Mouse (Mus musculus) adrenal gland, postnatal 4 days (tissue): ENCODE data around the gene Plppr3. TPM values are rescaled to one million over a fixed set of nuclear protein-coding genes. Genes with fewer than 3 reads are reported as not detected.

Experiments
- DNase-seq, 2 experiments: peaks; one replicate each; pipeline ENCODE4 v3.0.0; 2021 to 2022; ENCODE audit warnings: low spot score in 2 of 2, mixed read lengths in 2 of 2
- total RNA-seq, 2 experiments: library from RNA; stranded (reverse); gene quantifications; 2 replicates each; pipeline ENCODE4 v1.2.3; 2021

Gene Plppr3
- total RNA-seq, 2 experiments from 2014 or later, result 8.6 to 14.8 TPM

DNA sequence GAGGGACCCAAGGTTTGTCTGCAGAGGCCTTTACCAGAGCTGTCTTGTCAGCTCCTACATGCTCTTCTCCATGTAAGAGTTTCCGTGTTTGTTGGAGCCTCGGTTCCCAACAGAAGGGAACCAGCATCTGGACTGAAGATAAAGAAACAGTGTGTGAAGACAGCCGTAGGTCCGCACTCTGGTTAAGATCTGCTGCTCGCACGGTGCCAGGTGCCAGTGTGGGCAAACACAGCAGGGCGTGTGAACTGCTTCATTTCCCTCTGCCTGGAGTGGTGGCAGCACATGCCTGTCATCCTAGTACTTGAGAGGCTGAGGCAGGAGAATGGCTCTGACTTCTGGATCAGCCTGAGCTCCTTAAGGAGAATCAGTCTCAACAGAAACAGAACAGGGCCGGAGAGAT, 2.6 kb downstream of the Plppr3 start:
- no peak for DNase-seq

DNA sequence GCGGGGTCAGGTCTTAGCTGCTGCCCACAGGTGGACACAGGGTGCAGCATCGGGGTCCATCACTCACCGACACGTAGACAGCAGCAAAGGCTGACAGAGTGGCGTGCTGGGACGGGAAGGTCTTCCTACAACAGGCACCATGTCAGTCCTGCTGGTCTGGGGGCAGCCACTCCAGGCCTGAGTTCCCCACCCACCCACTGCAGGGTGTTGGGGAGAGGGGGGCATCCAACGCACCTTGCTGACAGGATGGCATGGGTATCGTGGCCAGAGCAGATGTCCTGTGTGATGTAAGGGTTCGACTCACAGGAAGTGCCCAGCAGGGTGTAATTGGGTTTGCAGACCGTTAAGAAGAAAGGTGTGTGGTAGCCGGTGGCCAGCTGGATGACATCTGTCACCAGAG, 7.8 kb downstream of the Plppr3 start:
- DNase-seq, result no peak

DNA sequence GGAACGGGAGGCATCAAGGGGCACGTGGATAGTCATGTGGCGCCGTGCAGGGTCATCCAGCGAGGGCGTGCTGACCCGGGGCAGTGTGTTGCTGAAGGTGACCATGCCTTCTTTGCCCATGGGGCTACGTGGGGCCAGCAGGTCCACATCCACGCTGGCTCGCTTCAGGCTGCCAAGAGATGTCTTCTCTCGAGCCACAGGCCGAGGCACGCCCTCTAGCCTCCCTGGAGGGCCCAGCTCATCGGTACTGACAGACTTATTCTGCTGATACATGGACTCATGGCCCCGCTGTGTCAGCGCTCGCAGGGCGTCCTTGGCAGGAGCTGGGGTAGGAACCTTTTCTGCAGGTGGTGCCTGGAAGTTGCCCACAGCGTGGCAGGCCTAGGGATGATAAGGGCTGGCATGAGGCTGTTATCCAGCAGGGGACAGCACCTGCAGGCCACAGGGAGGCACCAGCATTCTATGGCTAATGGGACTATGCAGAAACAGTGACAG, 8.6 kb downstream of the Plppr3 start:
- no peak for DNase-seq

DNA sequence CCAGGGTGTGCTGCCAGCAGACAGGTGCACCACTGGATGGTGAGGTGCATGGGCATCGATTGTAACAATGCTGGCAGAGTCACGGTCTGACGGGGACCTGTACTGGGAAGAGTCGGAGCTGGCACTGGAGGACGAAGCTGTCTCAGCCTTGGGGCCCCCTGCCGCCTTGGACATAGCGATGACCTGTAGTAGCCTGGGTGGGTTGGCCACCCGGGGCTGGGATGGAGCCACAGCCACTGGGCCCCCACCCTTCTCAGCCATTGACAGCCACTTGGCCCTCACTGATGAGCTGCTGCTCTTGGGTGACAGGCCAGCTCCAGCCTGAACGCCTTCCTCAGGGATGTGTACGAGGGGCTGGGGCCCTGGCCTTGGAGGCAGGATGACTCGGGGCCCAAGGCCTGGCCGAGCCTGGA, 9.2 kb downstream of the Plppr3 start:
- DNase-seq, result no peak

DNA sequence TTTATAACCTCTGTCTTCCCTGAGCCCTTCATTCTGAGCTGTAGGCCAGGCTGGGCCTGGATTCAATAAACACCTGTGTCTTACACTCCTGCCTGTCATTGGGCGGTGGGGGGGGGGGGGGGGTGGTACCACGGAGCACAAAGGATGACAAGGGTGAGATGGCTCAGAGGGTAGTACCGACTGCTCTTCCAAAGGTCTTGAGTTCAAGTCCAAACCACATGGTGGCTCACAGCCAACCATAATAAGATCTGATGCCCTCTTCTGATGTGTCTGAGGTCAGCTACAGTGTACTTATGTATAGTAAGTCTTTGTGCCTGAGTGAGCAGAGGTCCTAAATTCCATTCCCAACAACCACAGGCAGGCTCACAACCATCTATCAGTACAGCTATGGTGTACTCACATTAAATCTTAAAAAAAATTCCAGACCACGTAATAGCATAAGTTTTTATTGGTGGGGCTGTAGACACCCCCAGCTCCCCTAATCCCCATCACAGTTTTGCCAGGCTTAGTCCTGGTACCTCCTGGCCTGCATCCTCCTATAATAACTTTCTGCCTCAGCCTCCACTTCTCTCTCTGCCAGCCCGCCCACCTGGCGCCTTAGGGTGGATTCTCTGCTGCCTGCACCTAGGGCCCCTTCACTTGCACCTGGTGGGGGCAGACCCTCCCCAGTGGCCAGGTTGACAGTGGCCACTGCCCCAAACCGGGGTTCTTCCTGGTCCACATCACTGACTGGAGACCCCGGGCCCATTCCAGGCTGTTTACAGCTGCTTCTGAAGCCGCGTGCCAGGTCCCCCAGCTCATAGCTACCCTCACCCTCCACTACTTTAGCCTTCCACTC, 9.9 kb downstream of the Plppr3 start:
- no peak for DNase-seq

DNA sequence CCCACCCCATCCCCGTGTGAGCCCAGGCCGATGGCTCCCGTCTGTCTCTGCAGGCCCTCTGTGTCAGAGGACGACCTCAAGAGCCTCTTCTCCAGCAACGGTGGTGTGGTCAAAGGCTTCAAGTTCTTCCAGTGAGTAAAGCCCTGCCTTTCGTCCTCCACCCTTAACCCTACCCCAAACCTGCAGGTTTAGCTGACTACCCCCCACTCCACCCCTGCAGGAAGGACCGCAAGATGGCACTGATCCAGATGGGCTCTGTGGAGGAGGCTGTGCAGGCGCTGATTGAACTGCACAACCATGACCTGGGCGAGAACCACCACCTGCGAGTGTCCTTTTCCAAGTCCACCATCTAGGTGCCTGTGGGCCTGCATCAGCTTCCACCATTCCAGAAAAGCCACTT, 11.5 kb downstream of the Plppr3 start:
- no peak for DNase-seq

DNA sequence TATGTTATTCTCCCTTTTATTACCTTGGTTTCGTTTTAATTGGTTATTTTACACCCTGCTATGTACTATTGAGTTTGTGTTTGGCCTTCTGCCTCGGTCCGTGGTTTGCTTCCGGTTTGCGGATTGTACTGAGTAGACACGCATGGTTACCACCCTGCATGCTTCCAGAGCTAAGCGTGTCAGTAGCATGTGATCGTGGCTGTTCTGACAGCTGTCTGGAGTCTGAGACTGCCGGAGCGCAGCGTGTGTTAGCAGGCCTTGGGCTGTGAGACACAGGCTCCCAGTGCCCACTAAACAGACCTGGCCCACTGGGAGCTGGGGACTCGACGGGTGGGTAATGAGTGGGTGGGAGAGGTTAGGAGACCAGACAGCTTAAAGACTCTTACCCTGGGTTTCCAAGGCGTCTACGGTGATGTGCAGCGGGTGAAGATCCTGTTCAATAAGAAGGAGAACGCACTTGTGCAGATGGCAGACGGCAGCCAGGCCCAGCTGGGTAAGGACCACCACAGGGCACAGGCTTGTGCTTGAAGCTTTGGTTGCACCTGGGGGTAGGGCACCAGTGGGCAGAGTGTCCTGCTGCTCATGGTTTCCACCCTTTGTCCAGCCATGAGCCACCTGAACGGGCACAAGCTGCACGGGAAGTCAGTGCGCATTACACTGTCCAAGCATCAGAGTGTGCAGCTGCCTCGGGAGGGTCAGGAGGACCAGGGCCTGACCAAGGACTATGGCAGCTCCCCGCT, 12.2 kb downstream of the Plppr3 start:
- DNase-seq, result no peak

DNA sequence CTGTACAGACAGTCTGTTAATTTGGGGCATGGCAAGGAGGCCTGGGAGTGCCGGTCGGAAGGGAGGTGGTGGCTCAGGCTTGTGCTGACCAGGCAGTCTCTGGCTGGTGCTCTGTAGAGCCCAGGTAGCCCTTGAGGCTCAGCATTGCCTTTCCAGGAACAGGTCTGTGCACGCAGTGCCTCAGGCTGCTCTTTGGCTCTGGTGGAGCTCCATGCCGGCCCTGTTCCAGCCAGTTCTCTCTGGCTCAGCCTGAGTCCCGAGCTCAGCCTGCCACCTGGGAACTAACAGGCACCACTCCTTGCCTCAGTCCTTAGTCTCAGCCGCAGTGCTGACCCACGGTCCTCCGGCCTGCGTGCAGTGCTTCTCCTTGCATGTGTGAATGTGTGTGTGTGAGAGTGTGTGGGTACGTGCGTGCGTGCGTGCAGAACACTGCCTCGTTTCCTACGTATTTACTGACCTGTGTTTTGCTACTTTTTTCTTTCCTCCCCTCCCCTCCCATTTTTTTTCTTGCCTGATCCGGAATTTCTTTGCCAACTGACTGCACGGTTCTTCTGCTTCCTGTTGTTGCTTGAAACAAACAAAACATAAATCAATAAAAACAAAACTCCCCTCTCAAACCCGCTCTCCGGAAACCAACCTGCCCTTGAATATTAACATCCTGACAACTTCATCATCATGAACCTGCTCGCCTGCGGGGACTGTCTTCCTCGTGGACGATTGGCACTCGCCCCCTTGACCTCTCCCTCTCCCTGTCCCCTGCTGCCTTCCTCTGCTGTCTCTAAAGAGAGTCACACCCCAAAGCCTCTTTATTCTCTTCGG, 13.0 kb downstream of the Plppr3 start:
- DNase-seq, result no peak

DNA sequence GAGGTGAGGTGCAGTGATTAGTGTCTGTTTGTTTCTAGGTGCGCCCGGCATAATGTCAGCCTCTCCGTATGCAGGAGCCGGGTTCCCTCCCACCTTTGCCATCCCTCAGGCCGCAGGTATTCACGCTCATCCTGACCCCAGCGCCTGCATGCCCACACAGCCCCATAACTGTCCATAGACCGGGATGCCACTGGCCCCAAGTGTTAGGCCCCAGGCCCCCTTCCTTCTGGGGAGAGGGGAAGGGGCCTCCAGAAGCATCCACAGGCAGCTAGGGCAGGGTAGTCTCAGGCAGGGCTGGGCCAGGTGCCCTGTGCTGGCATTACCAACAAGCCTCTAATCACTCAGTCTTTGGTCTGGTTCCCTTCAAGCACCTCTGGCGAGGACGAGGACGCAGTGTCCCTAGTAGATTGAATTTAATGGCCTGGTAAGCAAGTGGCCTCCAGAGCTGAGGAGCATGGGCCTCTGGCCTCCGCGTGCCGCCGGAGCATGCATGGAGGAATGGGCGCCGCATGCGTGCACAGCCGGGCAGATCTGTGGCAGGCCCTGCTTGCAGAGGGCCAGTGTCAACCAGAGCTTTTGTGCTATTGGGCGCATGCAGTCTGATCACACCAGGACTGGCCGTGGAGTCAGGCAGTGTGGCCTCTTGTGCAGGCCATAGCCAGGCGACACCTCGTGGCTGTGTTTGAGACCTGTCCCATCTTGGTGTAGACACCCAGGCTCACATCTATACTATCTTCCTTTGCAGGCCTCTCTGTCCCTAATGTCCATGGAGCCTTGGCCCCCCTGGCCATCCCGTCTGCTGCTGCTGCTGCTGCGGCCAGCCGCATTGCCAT, 14.1 kb downstream of the Plppr3 start:
- DNase-seq, result no peak

DNA sequence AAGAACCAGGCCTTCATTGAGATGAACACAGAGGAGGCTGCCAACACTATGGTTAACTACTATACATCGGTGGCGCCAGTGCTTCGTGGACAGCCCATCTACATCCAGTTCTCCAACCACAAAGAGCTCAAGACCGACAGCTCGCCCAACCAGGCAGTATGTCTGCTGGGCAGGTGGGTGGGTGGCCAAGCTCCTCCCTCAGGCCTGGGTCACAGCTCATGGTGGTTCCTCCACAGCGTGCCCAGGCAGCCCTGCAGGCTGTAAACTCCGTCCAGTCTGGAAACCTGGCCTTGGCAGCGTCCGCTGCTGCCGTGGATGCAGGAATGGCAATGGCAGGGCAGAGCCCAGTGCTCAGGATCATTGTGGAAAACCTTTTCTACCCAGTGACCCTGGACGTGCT, 15.3 kb downstream of the Plppr3 start:
- DNase-seq, result no peak

DNA sequence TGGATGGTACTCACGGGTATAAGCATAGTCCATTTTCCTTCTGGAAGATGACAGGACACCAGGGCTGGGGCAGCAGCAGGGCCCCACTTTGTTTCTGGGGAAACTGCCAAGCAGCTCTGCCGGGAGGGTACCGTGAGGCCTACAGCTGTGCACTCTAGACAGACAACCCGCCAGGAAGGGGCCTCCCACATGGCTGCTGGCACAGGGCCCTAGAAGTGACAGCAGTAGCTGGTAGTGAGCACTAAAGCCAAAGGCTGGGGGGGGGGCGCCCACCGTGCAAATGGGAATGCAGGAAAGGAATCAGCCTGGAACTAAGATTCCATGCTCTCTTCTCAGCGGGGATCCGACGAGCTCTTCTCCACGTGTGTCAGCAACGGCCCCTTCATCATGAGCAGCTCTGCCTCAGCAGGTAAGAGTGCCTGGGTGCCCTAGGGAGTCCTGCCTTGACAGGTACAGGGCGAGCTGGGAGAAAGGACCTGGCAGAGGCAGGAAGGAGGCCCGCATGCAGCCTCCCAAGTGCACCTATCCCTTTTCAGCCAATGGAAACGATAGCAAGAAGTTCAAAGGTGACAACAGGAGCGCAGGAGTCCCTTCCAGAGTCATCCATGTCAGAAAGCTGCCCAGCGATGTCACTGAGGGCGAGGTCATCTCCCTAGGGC, 15.9 kb downstream of the Plppr3 start:
- DNase-seq, result no peak

DNA sequence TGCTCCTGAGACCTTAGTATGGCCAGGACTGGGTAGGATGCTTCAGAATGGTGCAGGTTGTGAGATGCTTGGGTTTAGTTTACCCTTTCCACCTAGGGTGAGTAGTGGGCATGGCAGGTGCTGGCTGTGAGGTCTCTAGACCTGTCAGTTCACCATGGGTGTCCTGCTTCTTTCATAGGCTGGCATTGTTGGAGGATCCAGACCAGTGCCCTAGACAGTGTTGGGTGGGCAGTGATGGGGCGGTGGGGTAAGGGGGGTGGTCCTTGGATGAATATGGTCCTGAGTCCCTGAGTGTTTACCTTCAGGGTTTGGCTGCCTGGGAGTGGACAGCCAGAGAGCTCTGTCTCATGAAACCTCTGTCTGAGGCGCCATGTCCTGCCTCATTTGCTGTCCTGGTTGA, 16.5 kb downstream of the Plppr3 start:
- DNase-seq, result no peak

DNA sequence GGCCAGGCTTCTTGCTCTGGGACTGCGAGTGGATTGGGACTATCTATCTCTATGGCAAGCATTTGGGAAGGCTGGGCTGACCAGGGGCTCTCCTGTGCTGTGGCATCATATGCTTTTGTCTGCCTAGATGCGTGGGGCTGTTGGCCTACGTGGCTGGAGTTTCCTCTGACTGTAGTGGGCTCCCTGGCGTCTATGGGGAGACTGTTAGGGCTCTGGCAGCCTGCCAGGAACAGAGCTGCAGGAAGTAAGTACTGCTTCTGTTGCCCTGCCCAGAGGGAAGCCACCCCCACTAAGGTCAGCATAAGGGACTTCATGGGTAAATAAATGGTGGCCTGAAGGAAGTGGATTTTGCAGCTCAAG, 17.0 kb downstream of the Plppr3 start:
- DNase-seq, result no peak

DNA sequence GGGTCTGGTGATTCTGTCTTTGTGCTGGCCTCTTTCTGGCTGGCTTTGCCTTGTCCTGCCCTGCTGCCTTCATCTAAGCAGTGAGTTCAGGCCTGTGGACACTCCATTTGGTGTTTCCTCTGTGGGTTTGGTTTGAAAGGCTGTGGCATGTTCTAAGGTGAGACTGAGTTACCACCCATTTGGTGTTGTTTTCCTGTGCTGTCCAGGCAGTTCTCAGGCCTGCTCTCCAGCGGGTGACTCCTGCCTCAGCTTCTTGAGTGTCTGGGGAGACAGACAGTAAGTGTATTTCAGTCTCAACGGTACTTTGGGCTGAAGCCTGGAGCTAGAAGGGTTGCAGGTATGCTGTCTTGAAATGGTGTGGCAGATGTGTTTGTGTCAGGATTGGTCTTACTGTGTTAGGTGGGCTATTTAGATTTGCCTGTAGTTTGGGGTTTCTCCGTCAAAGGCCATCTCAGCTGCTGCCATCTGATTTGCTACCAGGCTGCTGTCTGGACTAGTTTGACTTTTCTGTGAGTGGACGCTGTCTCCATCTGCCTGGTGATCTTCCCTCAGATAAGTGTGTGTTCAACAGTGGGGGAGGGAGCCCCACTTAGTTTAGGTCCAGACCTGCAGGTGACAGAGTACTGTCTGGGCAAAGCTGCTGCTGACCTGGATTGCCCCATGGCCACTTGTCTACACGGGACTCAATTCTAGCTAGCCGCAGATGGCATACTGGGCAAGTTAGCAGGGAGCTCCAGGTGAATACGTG, 17.6 kb downstream of the Plppr3 start:
- DNase-seq, result no peak

DNA sequence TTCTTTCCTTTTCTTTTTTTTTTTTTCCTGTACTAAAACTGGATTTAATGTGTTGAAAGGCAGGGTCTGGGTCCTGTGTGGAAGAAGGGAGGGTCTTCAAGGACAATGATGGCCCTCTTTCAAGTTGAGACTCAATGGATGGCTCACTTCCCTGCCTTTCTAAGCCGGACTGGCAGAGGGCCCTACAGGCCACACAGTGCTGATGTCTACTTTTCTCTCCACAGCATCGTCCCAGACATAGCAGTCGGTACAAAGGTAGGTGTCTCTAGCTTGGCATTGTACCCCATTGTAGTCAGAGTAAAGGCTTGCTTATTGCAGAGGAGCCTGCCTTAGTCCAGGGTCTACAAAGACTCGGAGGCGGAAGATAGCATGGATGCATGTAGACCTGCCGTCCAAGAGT, 18.2 kb downstream of the Plppr3 start:
- no peak for DNase-seq

DNA sequence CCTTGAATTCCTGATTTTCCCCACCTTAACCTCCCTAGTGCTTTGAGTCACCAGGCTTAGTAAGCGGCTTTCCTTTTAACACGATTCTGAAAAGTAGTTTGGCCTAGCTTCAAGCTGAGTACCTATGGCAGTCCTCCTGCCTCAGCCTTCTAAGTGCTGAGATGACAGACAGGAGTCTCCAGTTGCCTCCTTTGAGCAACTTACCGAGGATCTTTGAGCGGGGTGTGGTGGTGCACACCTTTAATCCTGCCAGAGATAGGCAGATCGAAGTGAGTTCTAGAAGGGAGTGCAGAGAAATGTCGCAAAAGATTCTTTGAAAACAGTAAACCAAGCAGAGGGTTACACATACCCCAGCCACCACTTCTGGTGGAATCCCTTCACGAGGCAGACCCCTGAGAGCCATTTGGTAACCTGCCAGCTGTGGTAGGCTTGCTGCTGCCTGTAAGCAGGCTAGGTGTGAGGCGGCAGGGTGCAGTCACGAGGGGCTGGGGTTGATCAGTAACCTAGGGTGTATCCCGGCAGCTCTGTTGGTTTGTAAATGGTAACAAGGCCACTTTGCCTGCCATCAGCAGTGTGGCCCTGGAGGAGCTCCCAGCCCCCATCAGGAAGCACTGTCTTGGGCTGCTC, 18.8 kb downstream of the Plppr3 start:
- no peak for DNase-seq

DNA sequence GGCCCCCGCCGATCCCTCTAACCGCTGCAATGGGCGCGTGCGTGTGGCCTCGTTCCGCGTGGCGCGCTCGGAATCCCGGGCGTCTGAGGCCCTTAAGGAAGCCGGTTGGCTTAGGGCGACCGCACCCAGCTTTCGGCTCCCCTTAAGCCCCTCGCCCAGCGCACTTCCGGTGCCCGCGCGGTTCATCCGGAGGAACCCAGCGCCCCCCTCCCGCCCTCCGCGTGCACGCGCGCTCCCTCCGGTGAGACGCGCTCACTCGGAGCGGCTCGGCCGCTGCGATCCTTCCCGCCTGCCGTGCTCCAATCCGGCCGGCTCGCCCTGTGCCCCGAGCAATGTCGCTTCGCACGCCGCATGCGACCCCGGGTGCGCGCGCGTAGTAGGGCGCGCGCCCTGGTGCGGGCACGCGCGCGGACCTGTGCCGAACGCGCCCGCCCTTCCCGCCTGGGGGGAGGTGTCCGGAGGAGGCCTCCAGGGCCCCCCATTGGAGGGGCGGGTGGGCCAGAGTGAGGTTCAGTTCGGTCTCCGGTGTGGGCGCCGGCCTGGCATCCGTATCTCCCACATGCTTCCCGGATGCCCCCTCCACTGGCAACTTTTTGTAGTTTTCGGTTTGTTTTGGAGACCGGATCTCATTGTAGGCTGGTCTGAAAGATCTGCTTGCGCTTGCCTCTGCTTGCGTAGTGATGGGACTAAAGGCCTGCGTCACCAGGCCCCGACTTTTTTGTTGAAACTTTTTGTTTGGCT, 19.5 kb downstream of the Plppr3 start:
- no peak for DNase-seq
